Mouse (Mus musculus) bone marrow macrophage, adult 2 months (primary cell): ENCODE results near the gene Gm9639.

ENCODE experiments used
- CTCF ChIP-seq: IDR thresholded peaks from 2 replicates; pipeline ENCODE4 v1.5.1; 2012; ENCODE audit warnings: low read depth, mild to moderate bottlenecking, low read length, moderate library complexity
- POLR2A ChIP-seq: IDR thresholded peaks from 2 replicates; pipeline ENCODE4 v1.6.1; 2012; ENCODE audit warnings: mild to moderate bottlenecking, low read depth, low read length, borderline replicate concordance

GRCm38 (mm10) chr10:77753448-77753847 is 41.4 kb downstream of the Gm9639 start:
- TF ChIP-seq CTCF: no peak
- no peak for TF ChIP-seq POLR2A
